Mouse (Mus musculus): Measurements from ENCODE around the gene Gm17334. TPM values are rescaled to one million over a fixed set of nuclear protein-coding genes. Genes with fewer than 3 reads are reported as not detected.
"Not testable (repeated sequence)": the region's sequence is repeated elsewhere in the genome, so short reads cannot be mapped to it uniquely, and the experiment has no call there.

The Gm17334 gene
- polyA plus RNA-seq, 1 experiment from 2014 or later = 0.31 TPM

DNA sequence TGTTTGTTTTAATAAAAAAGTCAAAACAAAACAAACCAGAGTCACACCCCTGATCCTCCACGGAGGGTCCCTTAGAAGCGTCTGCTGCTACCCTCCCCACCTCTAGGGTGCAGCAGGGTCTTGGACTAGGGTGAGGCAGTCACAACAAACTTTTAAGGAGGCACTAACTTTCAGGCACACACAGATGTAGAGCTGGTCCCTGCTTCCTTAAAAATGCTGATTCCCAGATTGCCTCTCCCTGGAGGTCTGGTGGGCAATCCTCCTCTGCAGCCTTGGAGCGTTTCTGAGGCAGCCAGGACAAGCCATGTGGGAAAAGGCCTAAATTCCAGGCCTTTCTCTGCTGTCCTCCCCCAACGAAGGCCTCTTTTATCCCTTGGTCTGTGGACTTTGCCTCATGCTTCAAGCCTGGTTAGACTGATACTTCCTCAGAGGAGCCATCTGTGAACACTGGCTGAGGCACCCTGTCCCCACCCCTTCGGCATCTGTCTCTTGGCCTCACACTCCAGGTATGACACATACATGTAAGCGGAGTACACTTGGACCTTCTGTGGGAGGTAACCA is 14.1 kb downstream of the Gm17334 start:
- no peaks in the 10 kb centered on the region for H3K36me3 ChIP-seq
- no peak overlapping the region for H3K9ac ChIP-seq
- no peak overlapping the region for H3K4me2 ChIP-seq (replicated peaks)
- H3K4me3 ChIP-seq (replicated peaks) = no peak overlapping the region
- peaks cover 45% of the 10 kb centered on the region for H3K4me1 ChIP-seq
- no peaks in the 10 kb centered on the region for H3K9me3 ChIP-seq (replicated peaks)
- 38% methylated on average over 6 of the region's 6 CpGs for WGBS
- no peak for ATAC-seq (ENCODE audit: insufficient number of reproducible peaks, low FRiP score, low TSS enrichment, low read depth)
- H3K27me3 ChIP-seq = no peaks in the 10 kb centered on the region
- H3K27ac ChIP-seq (replicated peaks) = peak overlapping the region; percentile 35

DNA sequence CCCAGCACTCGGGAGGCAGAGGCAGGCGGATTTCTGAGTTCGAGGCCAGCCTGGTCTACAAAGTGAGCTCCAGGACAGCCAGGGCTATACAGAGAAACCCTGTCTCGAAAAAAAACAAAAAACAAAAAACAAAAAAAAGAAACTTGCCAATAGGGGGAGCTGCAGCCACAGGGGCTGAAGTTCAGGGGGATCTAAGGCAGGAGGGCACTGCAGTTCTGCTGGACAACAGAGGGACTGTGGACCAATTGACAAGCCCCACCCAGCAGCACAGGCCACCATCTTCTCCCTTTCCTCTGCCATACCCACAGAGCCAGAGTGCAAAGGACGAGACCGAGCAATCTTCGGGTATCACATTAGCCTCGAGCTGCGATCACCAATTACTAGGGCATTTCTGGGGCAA is 15.0 kb downstream of the Gm17334 start:
- 73% methylated on average over 9 of the region's 9 CpGs for WGBS

DNA sequence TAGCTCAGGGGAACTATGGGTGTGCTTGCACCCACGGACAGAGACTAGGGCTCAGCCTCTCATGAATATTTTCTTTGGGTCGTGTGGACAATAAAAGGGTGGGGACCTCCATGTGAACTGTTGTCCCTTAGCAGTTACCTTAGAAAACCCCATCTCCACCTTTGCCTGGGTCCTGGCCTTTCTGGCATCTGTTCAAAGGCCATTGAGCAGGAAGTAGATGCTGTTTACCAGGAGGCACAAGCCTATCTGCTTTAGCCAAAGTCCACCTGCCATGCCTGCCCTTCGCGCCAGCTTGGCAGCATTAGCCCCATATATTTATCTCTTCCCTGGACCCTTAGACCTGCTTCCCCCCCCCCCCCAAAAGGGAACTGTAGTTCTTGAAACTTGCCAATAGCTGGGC is 15.4 kb downstream of the Gm17334 start:
- Histone ChIP-seq H3K4me3 (replicated peaks) (no peak overlapping the region), H3K9me3 (replicated peaks) (no peaks in the 10 kb centered on the region), H3K27me3 (no peaks in the 10 kb centered on the region), H3K27ac (replicated peaks) (no peak overlapping the region), H3K4me1 (peaks cover 32% of the 10 kb centered on the region), H3K4me2 (replicated peaks) (no peak overlapping the region), H3K9ac (no peak overlapping the region), H3K36me3 (no peaks in the 10 kb centered on the region)
- no peak for ATAC-seq (ENCODE audit: insufficient number of reproducible peaks, low FRiP score, low TSS enrichment, low read depth)
- WGBS = 91% methylated on average over 4 of the region's 4 CpGs

More for the DNA sequence above, 15.0 kb downstream of the Gm17334 start:
- H3K4me3 ChIP-seq (replicated peaks); H3K27me3 ChIP-seq; H3K36me3 ChIP-seq; H3K9ac ChIP-seq; H3K4me2 ChIP-seq (replicated peaks); H3K27ac ChIP-seq (replicated peaks); H3K9me3 ChIP-seq (replicated peaks); ATAC-seq (ENCODE audit: insufficient number of reproducible peaks, low FRiP score, low TSS enrichment, low read depth): not testable (repeated sequence)
- peaks cover 37% of the 10 kb centered on the region for H3K4me1 ChIP-seq

DNA sequence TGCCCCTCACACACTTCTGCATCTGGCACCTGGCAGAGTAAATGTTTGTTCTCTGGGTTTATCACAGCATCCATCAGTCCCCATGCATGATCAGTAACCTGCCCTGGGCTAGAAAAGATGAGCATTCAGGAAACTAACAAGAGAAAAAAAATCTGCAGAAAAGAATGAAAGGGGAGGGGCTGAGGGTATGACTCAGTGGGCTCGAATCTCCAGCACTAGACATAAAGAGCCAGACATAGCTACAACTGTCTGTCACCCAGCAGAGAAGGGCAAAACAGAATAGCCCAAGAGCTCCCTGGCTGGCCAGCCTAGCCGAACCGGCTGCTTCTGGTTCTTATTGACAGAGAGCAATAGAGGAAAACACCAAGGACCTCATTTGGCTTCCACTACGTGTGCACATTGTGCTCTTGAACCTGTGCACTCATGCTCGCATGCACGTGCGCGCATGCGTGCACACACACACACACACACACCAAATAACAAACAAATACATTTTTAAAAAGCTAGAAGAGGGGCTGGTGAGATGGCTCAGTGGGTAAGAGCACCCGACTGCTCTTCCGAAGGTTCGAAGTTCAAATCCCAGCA is 17.9 kb downstream of the Gm17334 start:
- no peak overlapping the region for H3K4me2 ChIP-seq (replicated peaks)
- 79% methylated on average over 12 of the region's 12 CpGs for WGBS
- ATAC-seq (ENCODE audit: insufficient number of reproducible peaks, low FRiP score, low TSS enrichment, low read depth) = no peak

DNA sequence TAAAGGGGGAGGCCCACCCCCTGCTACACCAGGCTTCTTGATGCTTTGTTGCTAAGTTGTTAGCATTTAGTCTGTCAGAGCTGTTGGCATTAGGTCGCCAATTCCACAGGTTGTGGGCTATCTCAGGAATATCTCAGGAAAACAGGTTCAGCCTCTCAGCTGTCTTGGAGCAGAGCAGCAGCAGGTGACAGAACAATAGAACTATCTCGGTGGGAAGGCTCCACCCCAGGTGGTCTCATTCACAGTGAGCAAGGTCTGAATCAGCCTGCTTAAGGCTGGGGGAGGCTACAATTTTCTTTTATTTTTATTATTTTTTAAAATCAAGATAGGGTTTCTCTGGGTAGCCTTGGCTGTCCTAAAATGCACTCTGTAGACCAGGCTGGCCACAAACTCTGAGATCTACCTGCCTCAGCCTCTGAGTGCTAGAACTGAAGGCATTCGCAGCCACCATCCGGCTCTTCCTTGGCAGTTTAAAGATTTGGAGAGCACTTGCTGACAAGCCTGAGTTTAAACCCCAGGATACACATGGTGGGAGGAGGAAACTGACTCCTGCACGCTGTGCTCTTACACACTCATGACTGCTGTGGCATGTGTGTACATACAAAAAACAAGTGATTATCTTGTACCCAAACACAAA is 23.2 kb downstream of the Gm17334 start:
- WGBS = 49% methylated on average over 5 of the region's 5 CpGs
- no peak for ATAC-seq (ENCODE audit: insufficient number of reproducible peaks, low FRiP score, low TSS enrichment, low read depth)
- no peaks in the 10 kb centered on the region for H3K4me1 ChIP-seq
- no peaks in the 10 kb centered on the region for H3K36me3 ChIP-seq
- H3K27me3 ChIP-seq = no peaks in the 10 kb centered on the region
- no peak overlapping the region for H3K27ac ChIP-seq (replicated peaks)
- no peak overlapping the region for H3K4me3 ChIP-seq (replicated peaks)
- H3K9ac ChIP-seq = no peak overlapping the region
- H3K4me2 ChIP-seq (replicated peaks) = no peak overlapping the region
- no peaks in the 10 kb centered on the region for H3K9me3 ChIP-seq (replicated peaks)

More for the DNA sequence above, 17.9 kb downstream of the Gm17334 start:
- Histone ChIP-seq H3K9me3 (replicated peaks) (no peaks in the 10 kb centered on the region), H3K9ac (no peak overlapping the region), H3K4me1 (peaks cover 16% of the 10 kb centered on the region), H3K4me3 (replicated peaks) (no peak overlapping the region), H3K27me3 (no peaks in the 10 kb centered on the region), H3K36me3 (no peaks in the 10 kb centered on the region), H3K27ac (replicated peaks) (no peak overlapping the region)

DNA sequence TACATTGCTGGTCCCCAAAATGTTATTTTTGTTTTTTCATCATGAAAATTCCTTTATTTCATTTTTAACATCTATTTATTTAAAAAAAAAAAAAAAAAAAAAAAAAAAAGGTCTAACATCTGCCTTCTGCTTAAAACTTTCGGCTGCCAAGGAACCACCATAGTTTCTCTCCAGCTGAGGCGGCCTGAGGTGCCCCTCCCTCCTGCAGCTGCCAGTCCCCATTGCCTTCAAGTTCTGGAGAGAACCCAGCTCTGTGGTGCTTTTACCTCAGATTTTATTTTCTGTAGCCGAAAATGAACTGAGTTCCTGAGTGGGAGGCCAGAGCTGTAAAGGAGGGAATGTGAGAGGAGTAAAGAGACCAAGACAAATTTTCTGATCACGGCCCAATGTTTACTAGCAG is 23.7 kb downstream of the Gm17334 start:
- H3K27me3 ChIP-seq = no peaks in the 10 kb centered on the region
- H3K36me3 ChIP-seq = no peaks in the 10 kb centered on the region
- 46% methylated on average over 4 of the region's 4 CpGs for WGBS
- ATAC-seq (ENCODE audit: insufficient number of reproducible peaks, low FRiP score, low TSS enrichment, low read depth) = no peak
- H3K9me3 ChIP-seq (replicated peaks) = no peaks in the 10 kb centered on the region
- H3K27ac ChIP-seq (replicated peaks) = no peak overlapping the region
- H3K9ac ChIP-seq = no peak overlapping the region
- H3K4me1 ChIP-seq = no peaks in the 10 kb centered on the region
- no peak overlapping the region for H3K4me2 ChIP-seq (replicated peaks)
- H3K4me3 ChIP-seq (replicated peaks) = no peak overlapping the region

DNA sequence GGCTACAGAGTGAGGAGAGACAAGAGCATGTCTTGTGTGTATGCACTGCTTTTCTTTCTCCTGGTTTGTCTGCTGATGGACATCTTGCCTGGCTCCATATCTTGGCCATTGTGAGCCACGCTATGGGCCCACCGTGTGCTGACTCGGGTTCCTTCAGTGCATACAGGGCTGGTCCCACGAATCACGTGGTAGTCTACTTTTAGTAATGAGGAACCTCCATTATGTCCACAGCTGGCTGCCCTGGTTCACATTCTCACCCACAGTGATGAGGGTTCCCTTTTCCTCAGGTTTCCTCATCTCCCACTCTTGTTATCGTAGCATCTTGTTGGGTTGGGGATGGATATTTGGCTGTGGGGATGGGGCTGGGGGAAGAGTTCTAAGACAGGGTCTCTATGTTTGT is 24.4 kb downstream of the Gm17334 start:
- no peaks in the 10 kb centered on the region for H3K27me3 ChIP-seq
- H3K36me3 ChIP-seq = no peaks in the 10 kb centered on the region
- H3K9ac ChIP-seq = no peak overlapping the region
- H3K4me3 ChIP-seq (replicated peaks) = no peak overlapping the region
- H3K9me3 ChIP-seq (replicated peaks) = no peaks in the 10 kb centered on the region
- H3K27ac ChIP-seq (replicated peaks) = no peak overlapping the region
- no peaks in the 10 kb centered on the region for H3K4me1 ChIP-seq
- H3K4me2 ChIP-seq (replicated peaks) = no peak overlapping the region
- 91% methylated on average over 6 of the region's 6 CpGs for WGBS
- no peak for ATAC-seq (ENCODE audit: insufficient number of reproducible peaks, low FRiP score, low TSS enrichment, low read depth)

DNA sequence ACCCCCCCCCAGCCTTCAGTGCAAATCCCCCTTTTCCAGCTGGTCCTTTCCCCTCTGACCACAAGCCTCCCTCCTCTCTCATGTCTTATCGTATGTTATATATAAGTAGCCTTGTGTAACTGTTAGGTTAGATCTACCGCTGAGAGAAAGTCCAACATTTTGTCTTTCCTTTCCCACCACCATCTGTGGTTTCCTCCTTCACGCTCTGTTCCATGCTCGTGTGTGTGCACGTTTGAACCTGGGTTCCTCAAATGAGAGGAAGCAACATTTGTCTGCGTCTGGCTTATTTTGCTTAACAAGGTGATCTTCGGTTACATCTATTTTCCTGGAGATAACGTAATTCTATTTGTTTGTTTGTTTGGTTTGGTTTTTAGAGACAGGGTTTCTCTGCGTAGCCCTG is 25.0 kb downstream of the Gm17334 start:
- no peaks in the 10 kb centered on the region for H3K9me3 ChIP-seq (replicated peaks)
- H3K27ac ChIP-seq (replicated peaks) = no peak overlapping the region
- 79% methylated on average over 9 of the region's 9 CpGs for WGBS
- no peak for ATAC-seq (ENCODE audit: insufficient number of reproducible peaks, low FRiP score, low TSS enrichment, low read depth)
- H3K36me3 ChIP-seq = no peaks in the 10 kb centered on the region
- H3K27me3 ChIP-seq = no peaks in the 10 kb centered on the region
- no peak overlapping the region for H3K9ac ChIP-seq
- no peak overlapping the region for H3K4me2 ChIP-seq (replicated peaks)
- no peak overlapping the region for H3K4me3 ChIP-seq (replicated peaks)
- no peaks in the 10 kb centered on the region for H3K4me1 ChIP-seq

DNA sequence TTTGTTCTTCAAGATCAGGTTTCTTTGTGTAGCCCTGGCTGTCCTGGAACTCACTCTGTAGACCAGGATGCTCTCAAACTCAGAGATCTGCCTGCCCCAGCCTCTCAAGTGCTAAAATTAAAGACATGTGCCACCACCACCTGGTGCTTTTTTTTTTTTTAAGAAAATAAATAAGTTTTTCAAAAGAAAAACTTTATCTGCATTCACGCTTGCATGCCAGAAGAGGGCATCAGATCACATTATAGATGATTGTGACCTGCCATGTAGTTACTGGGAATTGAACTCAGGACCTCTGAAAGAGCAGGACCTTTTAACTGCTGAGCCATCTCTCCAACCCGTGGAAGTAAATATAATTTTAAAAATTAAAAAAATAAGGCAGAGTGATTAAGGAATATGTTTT is 27.7 kb downstream of the Gm17334 start:
- Histone ChIP-seq H3K27ac (replicated peaks) (no peak overlapping the region), H3K9ac (no peak overlapping the region), H3K4me3 (replicated peaks) (no peak overlapping the region), H3K4me1 (no peaks in the 10 kb centered on the region), H3K36me3 (no peaks in the 10 kb centered on the region), H3K27me3 (no peaks in the 10 kb centered on the region), H3K4me2 (replicated peaks) (no peak overlapping the region), H3K9me3 (replicated peaks) (no peaks in the 10 kb centered on the region)
- 93% methylated on average over 2 of the region's 2 CpGs for whole genome bisulfite sequencing
- no peak for ATAC-seq (ENCODE audit: insufficient number of reproducible peaks, low FRiP score, low TSS enrichment, low read depth)

DNA sequence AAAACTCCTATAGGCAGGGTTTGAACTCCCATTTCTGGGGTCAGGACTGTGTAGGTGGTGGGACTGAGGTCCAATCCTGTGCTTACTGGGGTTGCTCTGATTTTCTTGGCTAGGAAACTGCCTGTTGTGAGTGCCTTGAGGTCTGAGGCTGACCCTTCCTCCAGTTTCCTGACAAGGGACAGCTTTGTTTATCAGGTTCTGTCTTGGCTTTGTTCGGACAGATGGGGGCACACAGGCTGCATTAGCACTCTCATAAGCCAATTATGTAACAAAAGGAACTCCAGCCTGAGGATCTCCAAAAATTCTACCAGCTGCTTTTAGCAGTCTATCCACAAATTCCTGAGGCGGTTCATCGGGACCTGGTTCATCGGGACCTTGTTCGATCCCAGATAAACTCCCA is 30.6 kb downstream of the Gm17334 start:
- 9% methylated on average over 5 of the region's 5 CpGs for WGBS

DNA sequence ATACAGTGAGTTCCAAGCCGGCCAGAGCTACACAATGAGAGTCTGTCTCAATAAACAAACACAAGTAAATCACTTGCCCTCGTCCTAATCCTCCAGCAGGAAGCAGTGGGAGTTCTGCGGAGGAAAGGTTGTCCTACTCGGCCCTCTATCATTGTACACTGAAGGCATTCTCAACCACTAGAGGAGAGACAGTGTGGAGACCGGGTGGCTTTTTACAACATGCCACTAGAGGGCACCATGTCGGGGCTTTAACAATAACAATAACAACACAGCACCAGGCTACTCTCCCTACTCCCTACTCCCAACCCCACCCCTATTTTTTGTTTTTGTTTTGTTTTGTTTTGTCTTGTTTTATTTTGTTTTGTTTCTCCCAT is 35.4 kb downstream of the Gm17334 start:
- no peak overlapping the region for H3K27ac ChIP-seq (replicated peaks)
- no peak for ATAC-seq (ENCODE audit: insufficient number of reproducible peaks, low FRiP score, low TSS enrichment, low read depth)
- no peak overlapping the region for H3K9ac ChIP-seq

More for the DNA sequence above, 30.6 kb downstream of the Gm17334 start:
- H3K4me3 ChIP-seq (replicated peaks) = no peak overlapping the region
- no peaks in the 10 kb centered on the region for H3K4me1 ChIP-seq
- H3K36me3 ChIP-seq = no peaks in the 10 kb centered on the region
- no peaks in the 10 kb centered on the region for H3K27me3 ChIP-seq
- H3K9me3 ChIP-seq (replicated peaks) = no peaks in the 10 kb centered on the region
- no peak overlapping the region for H3K9ac ChIP-seq
- no peak overlapping the region for H3K27ac ChIP-seq (replicated peaks)
- ATAC-seq (ENCODE audit: insufficient number of reproducible peaks, low FRiP score, low TSS enrichment, low read depth) = no peak
- H3K4me2 ChIP-seq (replicated peaks) = no peak overlapping the region

More for the DNA sequence above, 35.4 kb downstream of the Gm17334 start:
- Histone ChIP-seq H3K27me3 (no peaks in the 10 kb centered on the region), H3K9me3 (replicated peaks) (no peaks in the 10 kb centered on the region), H3K4me2 (replicated peaks) (no peak overlapping the region), H3K4me3 (replicated peaks) (no peak overlapping the region), H3K36me3 (no peaks in the 10 kb centered on the region), H3K4me1 (no peaks in the 10 kb centered on the region)
- 33% methylated on average over 6 of the region's 6 CpGs for WGBS

Measured in embryonic facial prominence, embryonic 15.5 days (tissue).